Mouse (Mus musculus) stomach, postnatal 0 days (tissue): Measurements from ENCODE around the gene Ubtf.

Source experiments
- CTCF ChIP-seq: IDR thresholded peaks from 2 replicates; pipeline ENCODE4 v1.5.1; 2016; ENCODE audit warnings: antibody characterized with exemption, low read depth, mild to moderate bottlenecking, moderate library complexity
- EP300 ChIP-seq: optimal IDR thresholded peaks from 2 replicates; pipeline ENCODE3; 2016; ENCODE audit warnings: antibody characterized with exemption

- no peak for TF ChIP-seq EP300
- peak; percentile 17 for TF ChIP-seq CTCF
Measured at GRCm38 (mm10) chr11:102284501-102285094, 34.9 kb downstream of the Ubtf start, which contains the start of gene Tmub2.
